Mouse (Mus musculus) E14TG2a.4 (cell line): ENCODE data around the gene Srsf3.
A peak's percentile ranks its signal among the peaks of the same experiment; 100 is the strongest.

Experiments used
- H3K27me3 ChIP-seq: 2 replicates; pipeline ENCODE4 v1.6.1; 2014; ENCODE audit warnings: low read length, control low read depth; ENCODE audit not compliant: insufficient read depth
- H3K36me3 ChIP-seq: 2 replicates; pipeline ENCODE4 v1.6.1; 2014; ENCODE audit warnings: low read length, control low read depth; ENCODE audit not compliant: insufficient read depth
- H3K4me1 ChIP-seq: replicated peaks from 2 replicates; pipeline ENCODE4 v1.6.1; 2014; ENCODE audit warnings: low read depth, low read length, control low read depth
- H3K4me3 ChIP-seq: replicated peaks from 2 replicates; pipeline ENCODE4 v1.5.1; 2014; ENCODE audit warnings: mild to moderate bottlenecking, low read length
- H3K9me3 ChIP-seq: 2 replicates; pipeline ENCODE4 v1.6.1; 2014; ENCODE audit warnings: low read length, control low read depth
- CTCF ChIP-seq: conservative IDR thresholded peaks from 2 replicates; pipeline ENCODE4 v1.5.1; 2014; ENCODE audit warnings: low read length
- NANOG ChIP-seq: IDR thresholded peaks from 2 replicates; pipeline ENCODE4 v1.6.1; 2014; ENCODE audit warnings: borderline replicate concordance, low read length, mixed read lengths
- POU5F1 ChIP-seq: IDR thresholded peaks from 2 replicates; pipeline ENCODE4 v1.6.1; 2014; ENCODE audit warnings: low read length, borderline replicate concordance

Srsf3 gene

GRCm38 (mm10) chr17:29092497-29092896, 60.1 kb downstream of the Srsf3 start:
- TF ChIP-seq NANOG (no peak), CTCF (no peak), POU5F1 (no peak)

More at GRCm38 (mm10) chr17:29092497-29092896, 60.1 kb downstream of the Srsf3 start:
- H3K4me1 ChIP-seq = peaks cover 56% of the 10 kb centered on the region
- peaks cover 18% of the 10 kb centered on the region for H3K27me3 ChIP-seq
- peaks cover 15% of the 10 kb centered on the region for H3K9me3 ChIP-seq
- H3K36me3 ChIP-seq = peaks cover 16% of the 10 kb centered on the region
- H3K4me3 ChIP-seq = peak overlapping the region; percentile 93
